Mouse (Mus musculus) telencephalon, adult 2 months (tissue): ENCODE data around the gene Adssl1.

ENCODE experiments used
- DNase-seq: peaks from one replicate; pipeline ENCODE4 v3.0.0-alpha.2; 2011; ENCODE audit warnings: low read depth, low spot score

The Adssl1 gene

GRCm38 (mm10) chr12:112619686-112620353 lies at the start of gene Adssl1:
TSS of gene Adssl1 (plus strand) at chr12:112620045.
- no peak for DNase-seq

GRCm38 (mm10) chr12:112570160-112570559 lies 49.7 kb upstream of the Adssl1 start:
- no peak for DNase-seq

GRCm38 (mm10) chr12:112571064-112571463 lies 48.8 kb upstream of the Adssl1 start:
- DNase-seq: no peak

GRCm38 (mm10) chr12:112575274-112575986 lies 44.4 kb upstream of the Adssl1 start:
- no peak for DNase-seq

- peak; percentile 92 for DNase-seq
These were observed 43.5 kb upstream of the Adssl1 start for GRCm38 (mm10) chr12:112576341-112576740.

- DNase-seq: no peak
These were observed 43.1 kb upstream of the Adssl1 start for GRCm38 (mm10) chr12:112576749-112577148.

- DNase-seq: no peak
These were observed 41.4 kb upstream of the Adssl1 start for GRCm38 (mm10) chr12:112578296-112579090.

DNA sequence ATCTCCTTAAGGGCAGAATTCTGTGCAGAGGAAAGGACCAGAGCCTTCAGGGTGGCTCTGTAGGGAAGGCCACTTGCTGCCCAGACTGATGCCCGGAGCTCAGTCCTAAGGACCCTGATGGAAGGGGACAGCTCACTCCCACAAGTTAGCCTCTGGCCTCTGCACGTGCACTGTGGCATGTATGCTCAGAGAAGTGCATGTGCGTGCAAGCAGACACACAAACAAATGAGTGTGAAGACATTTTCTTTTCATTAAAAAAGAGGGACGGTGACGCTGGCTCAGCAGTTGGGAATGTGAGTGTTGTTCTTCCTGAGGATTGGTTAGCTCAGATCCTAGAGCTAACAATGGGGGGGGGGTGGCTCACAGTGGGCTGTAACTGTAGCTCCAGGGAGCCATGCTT lies 40.4 kb upstream of the Adssl1 start:
- DNase-seq: no peak

DNA sequence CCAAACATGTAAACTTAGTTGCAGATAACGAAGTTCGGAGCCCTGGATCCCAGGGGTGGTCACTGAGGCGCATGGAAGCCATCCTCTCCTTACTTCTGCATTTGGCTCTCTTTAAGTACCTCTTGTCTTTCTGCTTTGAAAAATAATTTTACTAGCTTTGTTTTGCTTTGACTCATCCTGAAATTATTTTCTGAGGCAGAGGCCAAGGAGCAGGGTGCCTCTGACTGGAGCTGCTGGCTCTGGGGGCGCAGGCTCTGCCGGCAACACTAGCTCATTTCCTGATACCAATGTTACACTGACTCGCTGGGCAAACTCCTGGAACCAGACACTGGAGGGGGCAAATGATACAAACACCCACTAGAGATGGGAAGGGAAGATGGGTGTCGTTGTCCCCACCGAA lies 39.9 kb upstream of the Adssl1 start:
- no peak for DNase-seq

DNA sequence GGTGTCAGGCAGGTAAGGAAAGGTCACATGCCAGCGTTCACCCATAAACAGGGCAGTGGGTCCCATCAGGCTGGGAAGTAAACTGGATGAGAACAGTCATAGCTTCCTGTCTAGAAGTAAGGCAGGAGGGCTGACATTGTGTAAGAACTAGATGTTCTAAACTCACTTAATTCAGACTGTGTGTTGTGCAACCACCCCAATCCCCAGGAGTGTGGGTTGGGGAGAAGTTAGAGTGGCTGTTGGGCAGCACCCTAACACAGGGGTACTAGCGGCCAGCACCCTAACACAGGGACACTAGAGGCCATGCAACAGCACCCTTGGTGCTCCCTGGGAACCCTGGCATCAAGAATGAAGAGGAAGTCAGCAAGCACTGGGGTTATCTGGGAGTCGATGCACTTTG lies 38.7 kb upstream of the Adssl1 start:
- no peak for DNase-seq

DNA sequence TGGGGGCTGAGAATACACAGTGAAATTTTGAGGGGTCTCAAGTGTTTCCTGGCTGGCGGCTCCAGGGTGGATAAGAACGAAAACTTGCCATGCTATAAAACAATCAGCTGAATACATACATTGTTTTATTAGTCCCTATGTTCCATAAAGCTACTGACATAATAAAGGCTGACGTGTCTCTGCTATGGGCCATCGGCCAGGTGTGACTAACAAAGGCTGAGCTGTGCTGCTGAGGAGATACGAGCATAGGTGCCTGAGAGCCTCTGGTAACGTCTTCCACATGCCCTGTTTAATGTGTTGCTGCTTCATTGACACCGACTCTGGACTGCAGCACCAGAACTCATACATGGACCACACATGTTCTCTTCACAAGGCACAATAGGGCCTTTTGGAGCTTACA lies 34.9 kb upstream of the Adssl1 start:
- DNase-seq: no peak

- DNase-seq: peak; percentile 82
These were observed 33.8 kb upstream of the Adssl1 start for GRCm38 (mm10) chr12:112585924-112586538.

GRCm38 (mm10) chr12:112587125-112588124 lies 32.4 kb upstream of the Adssl1 start:
- DNase-seq: no peak

GRCm38 (mm10) chr12:112588426-112589256 lies 31.2 kb upstream of the Adssl1 start, which contains the start of gene Inf2:
TSS of gene Inf2 (plus strand) at chr12:112588784.
- DNase-seq: no peak

DNA sequence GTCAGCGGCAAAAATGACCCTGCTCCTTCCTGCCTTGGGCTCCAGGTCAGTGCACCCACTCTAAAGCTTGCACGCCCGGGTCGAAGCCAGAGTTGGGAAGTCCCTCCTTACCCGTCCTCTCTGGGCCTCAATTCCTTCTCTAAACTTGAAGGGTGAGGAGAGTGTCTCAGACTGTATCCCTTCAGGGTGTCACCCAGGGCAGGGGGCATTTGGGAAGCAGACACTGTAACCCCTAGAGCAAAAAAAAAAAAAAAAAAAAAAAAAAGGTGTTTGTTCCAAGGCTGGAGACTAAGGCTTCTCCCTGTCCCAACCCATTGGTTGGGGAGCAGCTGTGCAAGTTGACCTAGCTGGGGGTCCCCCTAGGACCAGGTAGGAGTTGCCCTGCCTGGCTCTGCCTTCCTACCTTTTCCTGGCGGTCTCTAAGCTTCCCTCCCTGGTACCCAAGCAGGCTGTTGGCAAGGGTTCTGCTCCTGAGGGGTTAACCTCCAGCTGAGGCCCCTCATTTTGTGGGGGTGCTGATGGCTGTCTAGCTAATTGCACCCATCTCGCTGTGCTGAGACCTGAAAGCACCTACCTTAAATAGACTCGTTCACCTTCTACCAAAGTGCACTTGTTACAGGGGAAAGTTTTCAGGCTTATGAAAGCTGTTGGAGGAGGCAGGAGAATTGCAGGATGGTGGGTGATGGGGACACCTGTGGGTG lies 30.2 kb upstream of the Adssl1 start:
- DNase-seq: no peak

DNA sequence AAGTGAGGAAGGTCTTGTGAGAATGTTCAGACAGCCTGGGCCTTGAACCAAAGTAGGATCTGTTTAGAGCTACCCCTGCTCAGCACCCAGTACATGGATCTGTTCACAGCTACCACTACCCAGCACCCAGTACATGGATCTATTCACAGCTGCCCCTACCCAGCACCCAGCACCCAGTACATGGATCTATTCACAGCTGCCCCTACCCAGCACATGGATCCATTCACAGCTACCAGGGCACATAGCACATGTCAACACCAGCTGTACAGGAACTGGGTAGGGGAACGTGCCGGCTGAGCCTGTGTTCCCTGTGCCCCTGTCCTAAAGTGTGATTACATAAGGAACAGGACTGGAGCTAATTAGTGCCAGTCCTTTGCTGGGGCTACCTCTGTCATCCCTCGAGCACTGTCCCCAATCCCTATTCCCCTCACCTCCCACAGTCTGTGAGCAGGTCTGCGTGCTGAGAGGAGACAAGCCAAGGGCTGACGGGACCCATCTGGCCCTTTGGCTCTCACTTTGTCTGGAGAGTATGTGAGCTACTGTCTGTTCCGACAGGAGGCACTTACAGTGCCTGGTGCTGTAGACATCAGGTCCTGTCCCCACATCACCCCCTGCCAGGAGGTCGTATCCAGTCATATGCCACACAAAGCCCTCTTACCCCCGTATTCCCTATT lies 29.1 kb upstream of the Adssl1 start:
- no peak for DNase-seq

GRCm38 (mm10) chr12:112591240-112591639 lies 28.6 kb upstream of the Adssl1 start:
- no peak for DNase-seq

- DNase-seq: no peak
These were observed 28.1 kb upstream of the Adssl1 start for GRCm38 (mm10) chr12:112591730-112592129.
